Mouse (Mus musculus) embryo, embryonic 11 days (tissue): ENCODE measurements around the gene Mrpl14.
A peak's percentile ranks its signal among the peaks of the same experiment; 100 is the strongest.

Source experiments
- DNase-seq: peaks from one replicate; pipeline ENCODE4 v3.0.0-alpha.2; 2015

The Mrpl14 gene

DNA sequence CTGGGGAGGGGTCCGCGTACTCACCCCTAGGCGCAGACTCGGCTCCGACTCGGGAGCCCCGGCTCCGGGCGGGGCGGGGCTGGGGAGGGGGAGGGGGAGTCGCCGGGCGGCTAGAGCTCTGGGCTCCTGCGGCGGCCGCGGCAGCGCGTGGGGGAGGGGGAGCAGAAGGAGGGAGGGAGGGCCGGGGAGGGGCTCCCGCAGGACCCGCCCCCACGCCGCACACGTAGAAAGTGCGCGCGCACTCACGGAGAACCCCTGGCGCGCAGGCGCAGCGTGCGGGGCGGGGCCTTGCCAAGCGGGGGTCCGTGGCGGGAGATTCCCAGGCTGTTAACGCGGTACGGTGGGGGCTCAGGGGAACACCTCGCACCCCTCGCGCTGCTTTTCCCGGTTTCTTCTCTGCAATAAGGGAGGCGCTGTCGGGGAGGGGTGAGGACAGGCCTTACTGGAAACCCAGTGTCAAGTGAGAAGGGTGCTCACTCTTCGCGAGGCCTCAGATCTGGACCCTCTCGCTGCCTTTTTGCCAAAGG is at the start of gene Mrpl14:
TSS of gene Mrpl14 (plus strand) at position 230 of the 527 bp plus-strand sequence.
- DNase-seq, result peak; percentile 98

DNA sequence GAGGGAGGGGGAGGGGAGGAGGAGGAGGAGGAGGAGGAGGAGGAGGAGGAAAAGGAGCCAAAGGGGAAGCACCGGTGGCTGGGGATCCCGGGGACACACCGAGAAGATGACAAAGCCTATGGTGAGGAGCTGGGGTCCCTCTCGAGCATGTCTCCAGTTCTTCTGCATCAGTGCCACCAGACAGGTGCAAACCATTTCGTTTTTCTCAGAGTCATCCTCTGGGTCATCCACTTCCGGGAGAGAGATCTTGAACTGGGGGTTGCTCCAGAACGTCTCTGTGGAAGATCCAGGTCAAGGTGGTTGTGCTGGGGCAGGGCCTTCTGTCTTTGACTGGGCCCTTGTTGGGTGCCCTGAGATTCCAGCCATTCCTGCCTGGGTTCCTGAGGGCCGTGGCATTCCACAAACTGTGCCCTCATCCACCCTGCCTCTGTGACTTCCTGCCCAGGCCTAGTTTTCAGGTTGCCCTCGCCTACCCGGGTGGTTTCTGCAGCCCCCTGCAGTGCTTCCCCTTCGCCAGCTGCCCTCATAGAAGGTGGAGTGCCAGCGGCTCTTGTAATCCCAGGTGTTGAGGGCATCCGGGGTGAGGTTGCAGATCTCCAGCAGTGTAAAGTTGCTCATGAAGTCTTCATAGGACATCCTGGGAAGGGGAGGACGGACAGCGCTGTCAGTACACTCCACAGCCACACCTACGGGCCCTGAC is 47.4 kb upstream of the Mrpl14 start:
- no peak for DNase-seq

DNA sequence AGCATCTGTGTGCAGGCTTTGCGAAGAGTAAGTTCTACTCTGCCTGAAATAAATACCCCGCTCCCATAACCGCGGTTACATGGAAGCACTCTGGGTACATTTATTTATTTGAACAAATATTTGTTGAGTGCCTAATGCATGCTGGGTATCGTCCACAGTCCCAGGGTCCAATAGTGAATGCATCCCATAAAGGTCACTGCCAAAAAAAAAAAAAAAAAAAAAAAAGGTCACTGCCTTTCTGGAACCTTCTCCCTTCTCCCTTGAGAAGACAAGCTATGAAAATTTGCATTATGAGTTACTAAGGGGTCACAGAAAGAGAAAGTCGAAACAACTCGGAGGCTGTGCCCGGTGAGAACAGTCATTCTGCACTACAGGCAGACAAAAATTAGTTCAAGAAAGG is 44.1 kb upstream of the Mrpl14 start:
- DNase-seq, result no peak

DNA sequence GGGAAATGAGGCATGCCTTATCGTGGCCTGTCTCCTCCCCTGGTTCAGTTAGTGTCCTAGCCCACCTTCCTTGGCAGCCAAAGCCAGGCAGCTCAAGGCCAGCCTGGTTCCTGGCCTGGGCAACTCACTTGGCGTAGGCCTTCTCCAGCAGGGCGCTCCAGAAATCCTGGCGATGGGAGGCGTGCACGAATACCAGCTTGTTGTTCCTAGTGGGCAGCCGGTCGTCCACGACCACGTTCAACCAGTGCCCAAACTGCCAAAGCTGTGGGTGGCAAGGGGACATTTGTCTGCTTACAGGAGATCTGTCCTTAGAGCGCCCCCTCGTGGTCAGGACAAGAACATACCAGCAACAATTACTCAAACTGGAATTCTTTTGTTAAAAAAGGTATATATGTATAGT is 43.4 kb upstream of the Mrpl14 start:
- peak; percentile 78 for DNase-seq

DNA sequence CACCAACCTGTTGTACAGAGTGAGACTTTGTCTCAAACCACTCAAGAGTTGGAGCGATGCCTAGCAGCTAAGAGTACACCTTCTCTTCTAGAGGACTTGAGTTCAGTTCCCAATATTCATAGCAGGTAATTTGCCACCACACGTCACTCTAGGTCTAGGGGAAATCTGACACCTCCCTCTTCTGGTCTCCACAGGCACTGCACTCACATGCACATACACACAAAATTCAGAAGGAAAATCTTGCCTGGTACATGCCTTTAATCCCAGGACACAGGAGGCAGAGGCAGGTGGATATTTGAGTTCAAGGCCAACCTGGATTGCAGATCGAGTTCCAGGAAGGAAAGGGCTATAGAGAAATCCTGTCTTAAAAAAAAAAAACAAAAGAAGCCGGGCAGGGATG is 41.9 kb upstream of the Mrpl14 start:
- DNase-seq, result no peak

DNA sequence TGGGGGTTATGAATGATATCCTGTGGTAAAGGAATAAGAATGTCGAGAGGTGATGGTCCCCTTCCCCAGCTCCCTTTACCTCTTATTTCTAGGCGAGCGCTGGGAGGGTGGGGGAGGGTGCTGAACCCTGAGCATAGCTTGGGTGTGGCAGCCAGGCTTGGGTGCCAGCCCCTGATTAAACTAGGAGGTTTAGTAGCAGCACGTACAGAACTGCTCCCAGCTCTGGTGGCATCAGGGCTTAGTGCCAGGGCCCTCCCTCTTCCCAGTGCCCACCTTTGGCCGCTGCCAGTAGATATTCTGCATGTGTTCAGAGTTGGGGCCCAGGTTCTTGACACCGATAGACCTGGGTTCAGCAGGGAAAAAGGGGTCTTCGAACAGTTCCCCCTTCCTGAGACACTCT is 32.9 kb upstream of the Mrpl14 start:
- no peak for DNase-seq

DNA sequence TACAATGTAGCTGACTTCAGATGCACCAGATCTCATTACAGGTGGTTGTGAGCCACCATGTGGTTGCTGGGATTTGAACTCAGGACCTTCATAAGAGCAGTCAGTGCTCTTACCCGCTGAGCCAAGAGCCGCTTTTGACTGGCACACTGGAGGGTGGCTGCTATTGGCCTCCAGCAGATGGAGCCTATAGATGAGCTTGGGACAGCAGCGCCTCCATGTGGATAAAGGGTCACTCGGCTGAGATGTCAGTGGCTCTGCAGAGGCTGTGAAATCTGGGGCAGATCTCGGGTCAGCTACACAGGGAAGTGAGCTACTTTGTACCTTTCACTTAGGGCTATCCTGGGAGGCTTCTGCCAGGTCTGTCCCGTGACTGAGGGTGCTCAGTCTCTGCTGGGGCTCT is 30.3 kb upstream of the Mrpl14 start:
- DNase-seq, result peak; percentile 35

DNA sequence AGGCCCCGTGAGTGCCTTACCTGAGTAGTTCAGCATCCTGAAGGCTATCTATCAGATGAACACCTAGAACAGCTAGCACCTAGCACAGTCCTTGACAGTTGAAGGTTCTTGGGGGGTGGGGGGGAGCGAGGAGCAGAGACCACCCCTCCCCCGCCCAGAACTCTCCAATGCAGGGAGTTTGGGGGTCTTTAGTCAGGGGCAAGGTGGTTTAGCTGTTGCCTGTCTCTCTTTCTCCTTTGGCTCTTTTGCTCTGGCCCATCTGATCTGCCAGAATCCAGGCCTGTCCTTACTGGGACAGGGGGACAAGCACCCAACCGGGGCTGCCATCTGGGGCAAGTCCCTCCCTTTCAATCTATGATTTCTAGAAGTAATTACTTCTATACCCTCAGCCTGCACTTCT is 26.9 kb upstream of the Mrpl14 start, which contains the start of gene Capn11:
TSS of gene Capn11 (minus strand) at position 101 of the 400 bp plus-strand sequence.
- no peak for DNase-seq

DNA sequence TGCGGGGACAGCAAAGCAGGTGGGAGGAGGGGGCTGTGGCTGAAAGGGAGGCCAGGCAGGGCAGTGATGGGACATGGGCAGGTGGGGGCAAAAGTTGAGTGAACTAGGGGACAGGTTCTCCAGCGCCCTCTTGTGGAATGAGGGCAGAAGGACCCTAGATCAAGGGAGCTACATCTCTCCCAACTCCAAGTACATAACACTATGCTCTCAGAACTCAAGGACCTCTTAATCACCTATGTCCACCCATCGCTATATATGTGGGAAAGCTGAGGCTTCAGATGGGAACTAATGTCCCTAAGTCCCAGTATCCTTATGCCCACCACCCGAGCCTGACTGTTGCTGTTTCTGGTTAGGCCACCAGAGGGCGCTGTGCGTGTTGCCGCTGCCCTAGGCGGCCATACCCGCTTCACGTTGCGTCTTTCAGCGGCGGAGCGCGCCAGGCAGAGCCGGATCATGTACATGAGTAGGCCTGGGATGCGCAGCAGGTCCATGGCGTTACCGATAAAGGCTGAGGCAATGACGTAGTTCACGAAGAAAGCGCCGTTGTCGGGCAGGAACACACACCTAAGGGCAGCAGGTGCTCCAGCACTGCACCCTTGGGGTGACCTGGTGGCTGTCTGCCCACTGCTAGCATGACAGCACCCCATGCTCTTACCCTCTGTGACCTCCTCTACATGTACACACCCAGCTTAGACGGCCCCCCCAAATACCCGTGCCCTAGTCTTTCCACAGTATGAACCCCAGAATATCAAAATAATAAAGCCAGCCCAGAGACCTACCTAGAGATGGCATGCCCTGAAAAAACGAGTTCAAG is 22.8 kb upstream of the Mrpl14 start:
- DNase-seq, result peak; percentile 82

DNA sequence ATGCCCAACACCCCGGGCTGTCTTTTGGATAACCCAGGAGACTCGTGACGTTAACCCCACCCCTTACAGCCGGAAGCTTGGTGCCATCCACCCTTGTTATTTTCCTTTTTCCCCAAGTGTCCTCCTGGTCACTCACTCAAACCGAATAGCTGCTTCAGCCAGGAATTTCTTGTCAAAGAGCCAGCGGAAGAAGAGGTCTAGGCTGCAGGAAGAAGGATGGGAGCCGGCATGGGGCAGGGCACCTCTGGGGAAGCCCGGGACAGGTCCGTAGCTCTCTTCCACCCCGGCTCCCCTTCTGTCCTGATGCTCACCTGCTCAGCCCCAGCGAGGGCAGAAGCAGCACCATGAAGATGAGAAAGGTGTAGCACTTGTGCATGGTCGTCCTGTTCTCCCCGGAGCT is 21.5 kb upstream of the Mrpl14 start:
- no peak for DNase-seq

DNA sequence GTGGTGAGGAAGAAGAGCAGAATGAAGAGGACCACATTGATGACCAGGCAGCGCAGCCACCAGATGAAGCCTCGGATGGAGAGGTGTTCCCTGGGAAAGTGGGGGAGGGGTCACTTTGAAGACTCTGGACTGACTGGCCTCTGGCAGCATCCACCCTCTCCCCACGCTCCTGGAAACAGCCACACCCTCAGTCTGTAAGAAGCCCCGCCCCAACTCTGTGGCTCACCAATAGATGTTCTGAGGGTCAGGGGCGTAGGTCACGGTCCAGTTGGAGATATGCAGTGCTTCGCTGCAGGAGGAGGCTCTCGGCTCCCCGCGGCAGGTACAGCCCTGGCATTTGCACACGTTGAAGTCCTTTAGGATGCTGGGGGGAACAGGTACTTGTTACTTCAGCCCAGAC is 20.0 kb upstream of the Mrpl14 start:
- DNase-seq, result no peak

DNA sequence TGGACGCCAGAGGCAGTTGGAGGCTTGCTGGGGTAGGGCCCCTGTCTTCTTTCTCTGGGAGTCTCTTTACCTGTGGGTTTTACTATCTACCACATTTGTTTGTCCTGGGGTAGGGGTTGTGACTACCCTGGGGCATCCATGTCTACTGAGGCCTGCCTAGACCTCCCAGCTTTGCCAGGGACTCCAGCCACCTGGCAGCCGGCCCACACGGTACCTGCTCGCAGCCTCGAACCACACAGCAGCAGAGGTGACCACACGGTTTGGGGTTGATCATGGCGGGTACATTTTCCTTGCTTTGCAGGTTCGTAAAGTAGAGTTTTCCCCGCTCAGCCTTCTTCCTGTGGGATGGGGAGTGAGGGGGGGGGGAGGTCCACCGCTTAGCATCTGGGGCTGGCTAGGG is 18.6 kb upstream of the Mrpl14 start:
- DNase-seq, result no peak

DNA sequence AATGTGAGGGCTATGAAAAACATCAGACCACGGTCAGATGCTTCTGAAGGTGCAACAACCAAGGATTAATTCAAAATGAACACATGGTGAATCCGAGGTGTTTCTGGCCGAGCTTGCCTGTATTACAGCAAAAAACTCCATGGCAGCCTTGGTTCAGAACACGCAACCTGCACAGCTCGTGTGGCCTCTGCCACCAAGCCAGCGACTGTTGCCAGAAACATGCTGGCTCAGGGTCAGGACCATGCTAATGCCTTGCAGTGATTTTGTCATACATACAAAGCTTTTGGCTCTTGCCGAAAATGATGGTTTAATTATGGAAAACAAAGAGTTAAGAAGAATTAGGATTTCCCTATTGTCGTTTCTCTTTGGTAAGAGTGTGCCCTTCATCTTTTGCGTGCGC is 18.1 kb upstream of the Mrpl14 start:
- no peak for DNase-seq

DNA sequence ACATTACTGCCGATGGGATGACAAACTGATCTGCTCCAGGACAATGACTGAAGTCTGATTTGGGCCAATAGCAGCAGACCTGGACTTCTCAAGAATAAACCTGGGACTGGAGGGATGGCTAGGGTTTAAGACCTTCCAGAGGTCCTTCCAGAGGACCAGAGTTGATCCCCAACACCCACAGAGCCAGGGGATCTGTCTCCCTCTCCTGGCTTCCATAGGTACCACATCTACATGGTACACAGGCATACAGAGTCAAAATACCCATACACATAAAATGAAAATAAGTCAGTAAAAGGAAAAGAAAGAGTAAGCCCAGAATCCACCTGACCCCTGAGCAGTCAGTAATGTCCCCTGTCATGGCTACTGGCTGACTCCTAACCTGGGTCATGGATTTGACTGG is 14.3 kb upstream of the Mrpl14 start:
- DNase-seq, result no peak

DNA sequence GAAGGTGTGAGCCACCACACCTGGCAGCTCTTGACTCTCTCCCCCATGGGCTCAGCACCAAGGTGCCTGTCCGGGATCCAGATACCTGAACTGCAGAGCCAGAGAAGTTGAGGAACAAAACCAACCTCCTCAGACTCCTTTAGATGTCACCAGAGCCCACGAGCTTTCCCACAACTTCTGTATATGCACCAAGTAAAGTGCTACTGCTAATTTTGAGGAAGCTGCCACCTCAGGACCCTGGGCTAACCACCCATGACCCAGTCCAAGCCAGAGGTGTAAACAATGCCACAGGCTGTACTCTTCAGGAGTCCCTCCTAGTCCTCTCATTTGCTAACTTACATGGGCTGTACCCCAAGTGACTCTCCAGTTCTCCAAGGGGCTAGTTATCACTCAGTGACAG is 13.5 kb upstream of the Mrpl14 start:
- DNase-seq, result no peak

DNA sequence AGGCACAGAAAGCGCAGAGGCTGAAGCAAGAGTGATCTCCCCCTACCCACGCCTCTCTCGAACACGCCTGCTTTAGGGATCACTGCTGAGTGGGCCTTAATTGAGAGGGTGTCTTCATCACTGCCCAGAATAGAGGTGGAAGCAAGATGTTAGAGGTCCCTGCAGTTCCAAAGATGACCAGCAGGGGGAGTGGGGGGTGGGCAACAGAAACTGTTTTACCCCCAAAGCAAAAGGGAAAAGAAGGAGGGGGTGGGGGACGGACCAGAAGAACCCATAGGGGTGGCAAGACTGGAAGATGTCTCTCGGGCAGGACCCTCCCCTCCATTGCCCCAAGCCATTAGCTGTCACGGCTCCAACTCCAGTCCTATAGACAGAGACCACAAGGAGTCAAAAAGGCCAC is 8.0 kb upstream of the Mrpl14 start:
- DNase-seq, result peak; percentile 61

DNA sequence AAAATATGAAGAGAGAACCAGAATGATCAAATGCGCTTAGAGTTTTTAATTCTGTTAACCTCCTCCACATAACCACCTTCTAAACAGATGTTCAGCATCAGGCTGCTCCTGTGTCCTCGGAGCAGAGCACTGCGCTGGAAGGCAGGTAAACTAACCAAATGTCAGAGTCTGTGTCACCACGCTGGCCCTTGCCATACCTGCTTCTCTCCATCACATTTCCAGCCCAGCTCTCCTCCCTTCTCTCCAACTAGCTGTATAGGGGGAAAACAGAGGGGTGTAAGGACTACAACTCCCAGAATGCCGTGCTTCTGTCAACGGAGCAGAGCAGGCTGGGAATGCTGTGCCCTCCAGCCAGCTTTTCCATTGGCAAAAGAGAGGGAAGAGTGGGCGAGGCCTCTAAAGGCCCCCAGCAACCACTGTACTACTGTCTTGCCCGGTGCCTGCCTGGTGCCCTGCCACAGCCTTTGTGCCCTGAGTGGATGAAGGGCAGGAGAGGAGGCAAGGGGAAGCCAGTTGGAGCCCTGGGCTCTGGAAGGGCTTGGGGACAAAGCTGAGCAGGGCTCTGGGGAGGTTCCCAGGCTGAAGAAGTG is 5.6 kb upstream of the Mrpl14 start:
- DNase-seq, result peak; percentile 74

DNA sequence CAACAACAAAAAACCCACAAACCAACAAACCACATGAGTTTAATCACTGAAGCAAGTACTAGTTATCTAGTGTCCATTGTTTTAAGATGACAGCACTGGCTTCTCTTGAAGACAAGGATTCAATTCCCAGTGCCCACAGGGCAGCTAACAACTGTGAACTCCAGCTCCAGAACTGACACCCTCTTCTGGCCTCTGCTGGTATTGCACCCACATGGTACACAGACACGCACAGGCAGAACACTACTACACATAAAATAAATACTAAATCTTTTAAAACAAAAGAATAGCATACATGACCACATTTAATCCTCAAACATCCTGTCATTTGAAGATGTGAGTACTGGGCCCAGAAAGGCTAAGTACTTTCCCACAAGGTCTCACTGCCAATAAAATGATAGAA is 4.5 kb upstream of the Mrpl14 start:
- DNase-seq, result no peak

DNA sequence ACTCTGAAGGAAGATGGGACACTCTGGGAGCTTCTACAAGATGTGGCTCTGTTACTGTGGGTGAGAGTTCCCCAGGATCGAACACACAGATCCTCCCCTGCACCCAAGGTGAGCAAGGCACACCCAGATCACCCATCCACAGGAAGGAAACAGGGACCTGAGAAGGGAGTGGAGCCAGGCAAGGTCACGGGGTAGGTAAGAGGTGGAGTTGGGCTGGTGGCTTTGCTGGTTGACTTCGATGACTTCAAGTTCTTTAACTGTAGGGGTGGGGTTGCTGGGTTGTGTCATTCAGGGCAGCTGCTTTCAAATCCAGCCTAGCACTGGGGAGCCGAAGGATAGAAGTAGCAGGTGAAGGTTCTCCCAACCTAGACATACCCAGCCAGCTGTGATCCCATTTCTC is 3.3 kb upstream of the Mrpl14 start:
- no peak for DNase-seq

DNA sequence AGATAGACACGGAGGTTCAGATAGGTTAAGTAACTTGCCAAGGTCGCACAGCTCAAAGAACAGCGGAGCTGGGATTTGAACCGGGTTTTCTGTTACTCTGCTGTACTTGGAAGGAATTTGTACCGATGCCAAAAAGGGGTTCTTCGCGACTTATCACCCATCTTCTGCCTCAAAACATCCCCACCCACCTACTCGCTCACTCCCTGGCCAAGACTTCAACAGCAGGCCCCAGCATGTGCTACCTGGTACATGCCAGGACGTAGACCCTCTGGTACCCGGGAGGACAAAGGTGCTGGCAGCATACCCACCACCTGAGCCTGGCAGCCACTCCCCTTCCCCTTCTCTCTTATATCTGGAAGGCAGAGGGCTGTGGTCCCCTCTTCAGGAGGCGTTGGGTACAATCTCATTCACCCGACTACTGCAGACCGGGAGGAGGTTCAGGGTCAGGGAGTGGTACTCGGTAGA is 1.4 kb upstream of the Mrpl14 start:
- DNase-seq, result no peak

DNA sequence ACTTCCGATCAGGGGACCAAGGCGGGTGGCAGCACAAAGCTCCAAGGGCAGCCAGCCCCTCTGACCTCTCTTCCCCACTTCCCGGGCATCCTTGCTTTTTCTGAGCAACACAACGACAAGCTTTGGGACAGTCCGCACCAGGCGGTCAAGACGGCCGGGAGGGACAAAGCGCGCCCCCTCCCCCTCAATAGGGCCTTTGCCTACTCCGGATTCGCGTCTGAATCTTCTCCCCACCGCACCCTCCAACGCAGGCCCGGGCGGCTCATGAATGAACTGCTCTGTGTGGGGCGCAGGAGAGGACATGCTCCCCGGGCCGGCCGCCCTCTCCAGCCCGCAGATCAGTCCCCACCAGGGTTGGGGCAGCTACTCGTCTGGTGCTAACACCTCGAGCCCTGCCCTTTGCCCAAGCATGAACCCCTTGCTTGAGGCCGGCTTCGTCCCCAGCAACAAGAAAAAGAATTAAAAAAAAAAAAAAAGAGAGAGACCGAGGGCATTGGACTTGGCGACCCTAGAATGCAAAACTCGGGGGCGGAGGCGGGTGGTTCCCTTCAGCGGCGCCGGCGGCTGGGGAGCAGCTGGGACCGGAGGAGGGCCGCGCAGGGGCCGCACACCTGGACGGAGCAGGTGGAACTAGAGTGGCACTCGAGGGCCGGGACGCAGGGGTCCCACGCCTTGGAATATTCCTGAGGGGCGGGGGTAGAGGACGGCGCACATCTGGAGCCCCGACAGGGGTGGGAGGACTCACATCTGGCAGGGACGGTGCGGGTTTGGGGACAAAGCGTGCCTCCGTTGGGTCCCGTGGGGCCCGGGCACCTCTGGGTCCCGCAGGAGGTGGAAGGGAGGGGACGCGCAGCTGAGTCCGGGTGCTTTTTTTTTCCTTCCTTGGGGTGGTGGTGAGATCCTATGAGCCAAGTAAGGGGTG is 690 bp upstream of the Mrpl14 start:
- peak; percentile 70 for DNase-seq

DNA sequence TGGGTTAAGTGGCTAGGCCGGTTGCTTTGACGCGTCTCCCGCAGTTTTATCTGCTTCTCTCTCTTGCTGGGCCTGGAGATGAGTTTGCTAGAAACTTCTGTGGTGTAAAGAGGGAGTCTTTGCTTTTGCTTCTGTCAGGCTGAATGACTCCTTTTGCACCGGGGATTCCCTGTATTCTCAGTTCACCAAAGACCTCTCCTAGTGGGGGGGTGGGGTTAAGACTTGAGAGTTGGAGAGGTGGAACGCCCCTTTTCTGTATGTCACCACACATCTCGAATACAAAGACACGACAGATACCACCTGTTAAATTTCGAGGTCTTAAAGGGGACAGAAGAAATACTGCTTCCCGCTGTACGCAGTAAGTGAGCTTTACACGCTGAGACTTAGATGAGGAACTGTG is 594 bp downstream of the Mrpl14 start, which contains the start of gene Tmem63b:
TSS of gene Tmem63b (minus strand) at position 190 of the 400 bp plus-strand sequence.
- peak; percentile 51 for DNase-seq
